Mouse (Mus musculus) MEL-GATA-1-ER (cell line): ENCODE measurements at regions not wholly inside any gene's neighbourhood (a gene's known extent, or its start where the extent isn't known, plus 50 kb on each side); places are given as distances from the start of the nearest gene placed in this dataset.

Experiments
- DNase-seq: peaks from one replicate; pipeline ENCODE4 v3.0.0-alpha.2; 2012; ENCODE audit warnings: low read depth; ENCODE audit errors: extremely low read depth

GRCm38 (mm10) chr3:149330716-149331115, 340.4 kb upstream of the Adgrl2 start:
- DNase-seq, result no peak

GRCm38 (mm10) chr3:149330041-149330440, 339.7 kb upstream of the Adgrl2 start:
- no peak for DNase-seq

DNA sequence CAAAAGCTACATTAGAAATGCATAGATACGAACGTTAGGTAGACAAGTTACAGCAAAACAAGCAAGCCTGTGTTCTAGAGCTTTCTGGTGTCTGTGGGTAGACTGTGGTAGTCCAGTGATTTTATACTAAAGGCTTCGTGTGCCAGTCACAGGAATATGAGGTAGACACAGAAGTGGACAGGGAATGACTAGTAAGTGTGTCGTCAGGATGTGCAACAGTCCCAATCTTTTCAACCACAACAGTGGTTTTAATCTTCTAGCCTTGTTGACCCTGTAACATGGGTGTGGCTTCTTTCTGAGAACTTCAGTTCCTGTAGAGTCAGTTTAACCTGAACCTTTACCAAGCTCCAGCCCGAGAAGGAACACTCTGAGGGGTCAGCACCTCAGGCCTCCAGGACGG, 339.3 kb upstream of the Adgrl2 start:
- DNase-seq, result no peak

- DNase-seq, result no peak
Measured at GRCm38 (mm10) chr3:149326664-149327063, 336.3 kb upstream of the Adgrl2 start.

GRCm38 (mm10) chr3:149324088-149324487, 333.7 kb upstream of the Adgrl2 start:
- no peak for DNase-seq

GRCm38 (mm10) chr3:149318728-149319127, 328.4 kb upstream of the Adgrl2 start:
- DNase-seq, result no peak

DNA sequence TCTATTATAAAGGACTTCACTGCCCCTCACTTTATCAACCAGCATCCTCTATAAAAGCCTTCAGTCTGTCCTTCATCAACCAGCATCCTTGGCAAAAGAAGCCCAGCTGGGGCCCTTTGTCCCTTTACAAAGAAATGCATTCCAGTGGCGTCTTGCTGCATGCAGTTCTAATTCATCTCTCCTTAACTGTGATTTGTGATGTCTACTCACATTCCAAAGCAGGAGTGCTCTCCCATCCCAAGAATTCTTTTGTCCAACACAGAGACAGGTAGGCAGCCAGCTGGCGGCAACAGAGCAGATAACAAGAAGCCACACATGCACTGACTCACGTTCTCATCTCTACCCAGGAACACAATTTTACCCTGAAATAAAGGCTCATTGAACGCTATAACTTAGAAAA, 323.9 kb upstream of the Adgrl2 start:
- no peak for DNase-seq

GRCm38 (mm10) chr3:149313217-149313616, 322.9 kb upstream of the Adgrl2 start:
- no peak for DNase-seq

- DNase-seq, result no peak
Measured at GRCm38 (mm10) chr3:149311576-149311975, 321.2 kb upstream of the Adgrl2 start.

GRCm38 (mm10) chr3:149306709-149307108, 316.4 kb upstream of the Adgrl2 start:
- no peak for DNase-seq

DNA sequence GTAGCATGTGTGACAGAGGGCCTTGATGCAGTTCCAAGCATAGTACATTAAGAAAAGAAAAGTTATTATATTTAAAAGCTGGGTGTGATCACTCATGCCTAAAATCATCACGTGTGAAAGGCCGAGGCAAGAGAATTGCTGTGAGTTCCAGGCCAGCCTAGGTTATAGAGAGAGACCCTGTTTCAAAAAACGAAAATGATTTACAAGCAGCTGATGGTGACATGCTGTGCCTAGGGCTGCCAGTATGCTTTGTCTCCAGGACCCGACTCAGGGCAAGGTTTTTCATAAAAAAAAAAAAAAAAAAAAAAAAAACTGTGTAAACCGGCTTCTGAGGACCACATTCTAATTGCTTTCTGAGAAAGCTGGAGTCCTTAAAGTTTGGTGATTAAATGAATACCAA, 315.9 kb upstream of the Adgrl2 start:
- no peak for DNase-seq

DNA sequence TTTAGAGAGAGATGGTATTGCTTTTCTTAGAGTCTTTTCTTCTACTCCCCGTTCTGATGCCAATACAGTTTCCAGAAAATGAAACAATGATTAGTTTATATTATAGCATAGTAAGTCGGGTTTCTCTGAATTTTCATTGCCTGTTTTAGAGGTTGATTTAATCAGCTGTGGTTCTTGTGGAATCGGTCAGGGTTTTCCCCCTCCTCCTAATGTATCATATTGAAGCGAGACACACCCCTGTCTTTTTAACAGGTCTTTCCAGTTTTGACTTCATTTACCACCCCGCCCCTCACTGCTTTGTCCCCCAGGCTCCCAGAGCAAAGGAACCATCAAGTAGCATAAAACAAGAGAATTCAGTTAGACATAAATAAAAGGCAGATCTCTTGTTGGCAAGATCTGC, 315.1 kb upstream of the Adgrl2 start:
- DNase-seq, result no peak

DNA sequence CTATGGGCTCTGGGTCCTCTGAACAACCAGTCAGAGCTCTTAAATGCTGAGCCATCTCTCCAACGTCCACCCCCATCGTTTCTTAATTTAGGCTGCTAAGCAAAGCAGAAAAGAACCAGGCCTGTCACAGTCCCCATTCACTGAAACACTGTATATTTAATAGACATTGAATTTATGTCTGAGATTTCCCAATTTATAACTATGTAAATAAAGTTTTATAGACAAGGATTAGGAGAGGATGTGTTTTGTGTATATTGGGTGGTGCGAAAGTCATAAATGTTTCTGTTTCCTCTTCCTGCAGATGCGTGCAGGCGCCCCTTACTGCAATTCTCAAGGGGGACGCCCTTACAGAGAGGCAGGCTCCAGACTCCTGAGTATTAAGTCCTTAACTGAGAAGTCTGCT, 314.7 kb upstream of the Adgrl2 start:
- DNase-seq, result no peak

- DNase-seq, result no peak
Measured at GRCm38 (mm10) chr3:149303418-149303817, 313.1 kb upstream of the Adgrl2 start.

DNA sequence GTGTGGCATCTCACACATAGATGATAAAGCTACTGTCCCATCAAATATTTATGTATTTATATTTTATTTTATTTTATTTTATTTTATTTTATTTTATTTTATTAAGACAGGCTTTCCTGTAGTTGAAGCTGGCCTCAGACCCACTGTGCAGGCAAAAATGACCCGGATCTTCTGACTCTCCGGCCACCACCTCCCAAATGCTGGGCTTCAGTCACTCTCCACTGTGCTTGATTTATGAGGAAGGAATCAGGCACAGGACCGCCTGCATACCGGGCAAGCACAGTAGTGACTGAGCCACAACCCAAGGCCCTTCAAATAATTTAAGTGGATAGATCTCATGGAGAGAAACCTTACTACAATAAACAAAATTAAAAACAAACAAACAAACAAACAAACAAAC, 309.6 kb upstream of the Adgrl2 start:
- no peak for DNase-seq

- no peak for DNase-seq
Measured at GRCm38 (mm10) chr3:149296419-149296962, 306.1 kb upstream of the Adgrl2 start.

- no peak for DNase-seq
Measured at GRCm38 (mm10) chr3:149295942-149296341, 305.6 kb upstream of the Adgrl2 start.

DNA sequence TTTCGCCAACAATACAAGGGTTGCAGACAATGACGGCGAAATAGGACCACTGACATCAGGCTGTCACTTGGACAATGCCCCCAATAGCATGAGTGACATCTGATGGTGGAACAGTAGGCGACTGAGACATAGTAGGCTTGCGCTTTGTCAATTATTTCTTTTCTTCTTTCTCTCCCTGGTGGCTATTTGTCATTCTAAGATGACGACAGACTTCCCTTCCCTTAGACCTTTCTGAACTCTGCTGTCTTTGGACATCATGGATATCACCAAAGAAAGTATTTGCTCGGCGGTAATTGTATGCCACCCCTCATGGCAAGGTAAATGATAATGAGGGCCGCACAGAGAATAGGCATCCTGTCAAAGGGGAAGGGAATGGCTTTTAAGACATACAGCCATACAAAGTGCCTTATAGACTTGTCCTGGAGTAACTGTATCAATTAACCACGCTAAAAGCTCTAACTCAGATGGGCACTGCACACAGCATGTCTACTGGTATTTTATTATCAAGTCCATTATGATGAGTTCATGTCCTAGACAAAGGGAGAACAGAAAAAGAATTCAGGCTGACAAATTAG, 305.0 kb upstream of the Adgrl2 start:
- DNase-seq, result no peak

- no peak for DNase-seq
Measured at GRCm38 (mm10) chr3:149294445-149294844, 304.1 kb upstream of the Adgrl2 start.

- no peak for DNase-seq
Measured at GRCm38 (mm10) chr3:149292459-149292858, 302.1 kb upstream of the Adgrl2 start.

DNA sequence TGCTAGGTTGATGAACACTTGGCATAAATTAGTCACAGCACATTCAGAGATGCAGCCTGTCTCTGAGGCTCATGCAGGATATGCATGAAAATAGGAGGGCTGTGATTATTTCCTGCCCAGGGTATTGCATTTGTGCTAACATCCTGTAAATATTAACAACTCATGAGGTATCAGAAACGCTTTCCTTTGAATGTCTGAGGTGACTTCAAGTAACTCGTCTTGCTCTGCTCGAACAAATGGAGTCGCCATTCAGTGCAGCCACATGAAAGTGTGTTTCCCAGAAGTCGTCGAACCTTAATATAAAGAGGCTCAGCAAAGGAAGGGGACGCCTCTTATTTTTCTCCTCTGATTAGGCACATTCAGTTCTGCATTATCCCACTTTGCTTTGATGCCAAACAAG, 301.1 kb upstream of the Adgrl2 start:
- no peak for DNase-seq

DNA sequence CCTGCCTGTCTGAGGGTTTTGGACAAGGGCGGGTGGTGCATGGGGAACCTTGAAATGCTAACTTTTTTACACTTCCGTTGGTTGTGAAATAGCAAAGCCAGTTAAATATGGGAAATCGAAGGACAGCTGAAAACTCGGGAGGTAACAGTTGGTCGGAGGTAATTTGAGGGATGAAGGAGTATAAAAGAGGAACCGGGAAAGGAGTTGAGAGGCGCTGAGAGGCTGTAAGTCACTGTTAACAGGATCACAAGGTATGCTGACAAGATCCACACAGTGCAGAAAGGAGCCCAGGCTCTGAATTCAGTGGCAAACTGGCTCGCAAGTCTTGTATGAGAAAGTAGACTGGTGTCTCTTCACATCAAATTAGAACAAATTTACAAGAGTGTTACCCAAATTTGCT, 299.9 kb upstream of the Adgrl2 start:
- no peak for DNase-seq

GRCm38 (mm10) chr3:149287080-149287479, 296.7 kb upstream of the Adgrl2 start:
- DNase-seq, result no peak

GRCm38 (mm10) chr3:149284976-149285375, 294.6 kb upstream of the Adgrl2 start:
- no peak for DNase-seq
